Mouse (Mus musculus) limb, embryonic 11.5 days (tissue): ENCODE data around the gene Olfr1274-ps. TPM values are rescaled to one million over a fixed set of nuclear protein-coding genes. Genes with fewer than 3 reads are reported as not detected.
"Not testable (repeated sequence)": the region's sequence is repeated elsewhere in the genome, so short reads cannot be mapped to it uniquely, and the experiment has no call there.

ENCODE experiments used
- ATAC-seq: fragments of 200-750 bp; cut with Nextera tagmentation; 2 replicates; pipeline ENCODE4 v1.8.0; 2017; ENCODE audit warnings: low read depth; ENCODE audit not compliant: insufficient number of reproducible peaks, low FRiP score, low TSS enrichment
- DNase-seq: peaks from one replicate; pipeline ENCODE4 v3.0.0-alpha.2; 2015; ENCODE audit warnings: low spot score
- H3K27ac ChIP-seq: fragments of 300-500 bp; sonication (generic); replicated peaks from 2 replicates; pipeline ENCODE4 v1.5.1; 2014; ENCODE audit warnings: low read depth, mild to moderate bottlenecking, low read length
- H3K27me3 ChIP-seq: fragments of 300-500 bp; sonication (generic); 2 replicates; pipeline ENCODE4 v1.6.1; 2014; ENCODE audit warnings: mild to moderate bottlenecking, low read length, mixed read lengths; ENCODE audit not compliant: control insufficient read depth, insufficient read depth
- H3K36me3 ChIP-seq: fragments of 300-500 bp; sonication (generic); 2 replicates; pipeline ENCODE4 v1.6.1; 2014; ENCODE audit warnings: mild to moderate bottlenecking, low read length, moderate library complexity, mixed read lengths; ENCODE audit not compliant: control insufficient read depth, insufficient read depth
- H3K4me1 ChIP-seq: fragments of 300-500 bp; sonication (generic); 2 replicates; pipeline ENCODE4 v1.6.1; 2014; ENCODE audit warnings: low read length, mixed read lengths; ENCODE audit not compliant: control insufficient read depth, insufficient read depth
- H3K4me2 ChIP-seq: fragments of 300-500 bp; sonication (generic); 2 replicates; pipeline ENCODE4 v1.6.1; 2014; ENCODE audit warnings: low read depth, mild to moderate bottlenecking, moderate library complexity; ENCODE audit not compliant: severe bottlenecking
- H3K4me3 ChIP-seq: fragments of 300-500 bp; sonication (generic); 2 replicates; pipeline ENCODE4 v1.5.1; 2014; ENCODE audit warnings: low read depth, low read length
- H3K9ac ChIP-seq: fragments of 300-500 bp; sonication (generic); 2 replicates; pipeline ENCODE4 v1.6.1; 2014; ENCODE audit warnings: mild to moderate bottlenecking, low read length
- H3K9me3 ChIP-seq: fragments of 300-500 bp; sonication (generic); 2 replicates; pipeline ENCODE4 v1.6.1; 2016; ENCODE audit warnings: low read length; ENCODE audit not compliant: control insufficient read depth
- WGBS: fragments of 180-500 bp; shearing (Covaris S2); extraction: QIAGEN DNeasy Blood & Tissue Kit; methylation state at CpG from one replicate; pipeline ENCODE4 v1.1.7; 2014; 5-methylcytosine and 5-hydroxymethylcytosine counted together
- polyA plus RNA-seq: library from polyadenylated mRNA; unstranded; fragments of >200 nt; fragmentation: Nextera tagmentation; extraction: Ambion mirVana; gene quantifications from 2 replicates; pipeline ENCODE4 v1.2.1, GENCODE M21; 2014

The Olfr1274-ps gene
- not detected in 2 replicates for polyA plus RNA-seq

DNA sequence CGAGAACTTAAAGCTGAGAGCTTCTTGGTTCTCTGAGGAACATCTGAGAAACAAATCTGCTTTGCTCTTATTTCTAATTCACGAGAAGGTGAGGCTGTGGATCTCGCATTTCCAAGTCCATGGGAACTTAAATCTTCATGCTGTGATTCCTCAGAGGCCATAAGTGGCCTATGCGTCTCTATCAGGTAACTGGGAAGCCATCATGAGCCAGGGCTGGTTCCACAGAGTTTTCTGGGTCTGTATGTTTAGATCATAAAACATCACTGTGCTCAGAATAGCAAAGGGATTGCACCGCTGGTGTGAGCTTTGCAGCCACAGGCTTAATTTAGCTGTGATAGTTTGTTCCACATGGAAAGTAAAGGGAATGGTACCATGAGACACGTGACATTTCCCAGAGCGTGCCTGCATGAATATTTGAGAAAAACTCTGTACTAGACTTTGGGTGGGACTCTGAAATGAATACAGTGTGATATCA, at the start of gene Olfr1274-ps:
Gene Olfr1274-ps (plus strand): TSS at position 51 of the 475 bp plus-strand sequence.
- H3K9ac ChIP-seq, H3K36me3 ChIP-seq, DNase-seq, ATAC-seq, H3K27ac ChIP-seq, H3K4me3 ChIP-seq, H3K4me2 ChIP-seq, H3K4me1 ChIP-seq, H3K9me3 ChIP-seq, H3K27me3 ChIP-seq: not testable (repeated sequence)
- 78% methylated on average over 5 of the region's 7 CpGs for WGBS

DNA sequence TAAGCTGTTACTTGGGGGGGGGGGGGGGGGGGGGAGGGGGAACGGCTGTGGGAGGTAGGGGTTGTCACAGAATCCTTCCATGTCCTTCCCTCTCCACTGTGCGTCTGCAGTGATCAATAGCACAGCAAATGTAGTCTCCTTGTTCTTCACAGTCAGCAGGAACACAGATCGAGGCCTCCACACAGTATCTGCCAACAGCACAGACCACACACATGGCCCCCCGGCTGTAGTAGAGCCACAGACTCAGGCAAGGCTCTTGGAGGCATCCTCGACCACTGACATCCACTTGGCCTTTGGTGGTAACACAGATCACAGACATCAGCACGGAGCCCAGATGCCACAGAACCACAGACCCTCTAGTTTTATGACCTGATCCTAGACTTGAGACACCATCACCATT, 47.4 kb upstream of the Olfr1274-ps start:
- ATAC-seq, DNase-seq, H3K36me3 ChIP-seq, H3K27me3 ChIP-seq, H3K4me1 ChIP-seq, H3K4me3 ChIP-seq, H3K27ac ChIP-seq, H3K9me3 ChIP-seq, H3K4me2 ChIP-seq, H3K9ac ChIP-seq: not testable (repeated sequence)
- WGBS = no CpG with 5 or more reads among the region's 6 CpGs

DNA sequence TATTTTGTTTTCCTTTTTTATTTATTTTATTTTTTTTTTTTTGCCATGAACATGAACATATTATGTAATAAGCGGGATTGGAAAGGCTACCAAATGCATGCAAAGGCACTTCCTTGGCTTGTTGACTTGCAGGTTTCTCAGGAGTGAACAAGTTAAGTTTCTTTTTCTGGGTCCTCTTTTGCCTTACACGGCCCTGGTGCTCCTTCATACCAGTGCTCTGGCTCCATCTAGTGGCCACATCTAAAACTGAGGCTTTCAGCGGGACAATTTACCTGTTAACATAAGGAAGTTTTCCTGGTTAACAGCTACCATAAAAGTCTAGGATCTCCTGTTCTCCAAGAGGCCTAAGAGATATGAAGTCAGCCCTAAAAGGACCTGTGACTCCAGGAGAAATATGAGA, 46.9 kb upstream of the Olfr1274-ps start:
- not testable (repeated sequence) for ATAC-seq, H3K36me3 ChIP-seq, H3K4me1 ChIP-seq, H3K9me3 ChIP-seq, H3K9ac ChIP-seq, H3K27me3 ChIP-seq, DNase-seq, H3K4me3 ChIP-seq, H3K27ac ChIP-seq, H3K4me2 ChIP-seq
- no CpG with 5 or more reads among the region's 3 CpGs for WGBS

DNA sequence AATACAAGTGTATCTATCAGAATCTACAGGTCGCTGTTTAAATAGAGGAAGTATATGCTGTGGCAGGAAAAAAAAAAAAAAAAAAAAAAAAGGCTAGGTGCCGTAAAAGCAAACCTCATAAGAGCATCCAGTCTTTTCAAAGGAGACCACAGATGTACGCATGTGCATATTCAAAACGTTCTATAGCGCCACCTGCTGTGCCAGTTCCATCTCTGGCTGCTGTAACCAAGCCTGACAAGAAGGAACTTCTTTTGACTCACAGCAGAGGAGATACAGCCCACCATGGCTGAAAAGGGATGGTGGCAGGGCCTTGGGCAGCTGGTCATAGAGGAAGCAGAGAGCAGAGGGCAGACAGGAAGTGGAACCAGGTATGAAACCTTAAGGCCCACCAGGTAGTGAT, 39.3 kb upstream of the Olfr1274-ps start:
- H3K4me2 ChIP-seq, H3K4me3 ChIP-seq: not testable (repeated sequence)

DNA sequence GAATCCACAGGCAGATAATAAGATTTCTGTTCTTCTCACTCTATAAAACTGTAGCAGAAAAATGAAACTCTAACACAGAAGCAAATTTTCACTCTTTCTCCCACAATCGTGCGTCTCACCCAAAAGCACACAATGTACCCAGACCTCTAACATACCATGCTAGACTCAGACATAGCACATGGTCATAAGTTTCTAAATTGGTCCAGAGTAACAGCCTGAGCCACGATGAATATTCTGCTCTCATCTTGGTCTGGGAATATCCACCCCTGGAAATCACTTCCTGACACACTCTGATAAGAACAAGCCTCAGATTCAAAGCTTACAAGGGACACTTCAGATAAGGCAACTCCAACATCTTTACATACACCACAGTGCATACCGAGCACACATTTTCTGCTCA, 38.3 kb upstream of the Olfr1274-ps start:
- H3K4me1 ChIP-seq, H3K27ac ChIP-seq, H3K36me3 ChIP-seq, ATAC-seq, H3K4me2 ChIP-seq, H3K4me3 ChIP-seq, DNase-seq, H3K27me3 ChIP-seq, H3K9ac ChIP-seq, H3K9me3 ChIP-seq: not testable (repeated sequence)
- no CpG with 5 or more reads among the region's 4 CpGs for WGBS

More for the DNA sequence above, 39.3 kb upstream of the Olfr1274-ps start:
- WGBS = no CpG with 5 or more reads among the region's 5 CpGs
- not testable (repeated sequence) for DNase-seq, H3K4me1 ChIP-seq, H3K27ac ChIP-seq, H3K36me3 ChIP-seq, H3K27me3 ChIP-seq, H3K9ac ChIP-seq, H3K9me3 ChIP-seq, ATAC-seq

DNA sequence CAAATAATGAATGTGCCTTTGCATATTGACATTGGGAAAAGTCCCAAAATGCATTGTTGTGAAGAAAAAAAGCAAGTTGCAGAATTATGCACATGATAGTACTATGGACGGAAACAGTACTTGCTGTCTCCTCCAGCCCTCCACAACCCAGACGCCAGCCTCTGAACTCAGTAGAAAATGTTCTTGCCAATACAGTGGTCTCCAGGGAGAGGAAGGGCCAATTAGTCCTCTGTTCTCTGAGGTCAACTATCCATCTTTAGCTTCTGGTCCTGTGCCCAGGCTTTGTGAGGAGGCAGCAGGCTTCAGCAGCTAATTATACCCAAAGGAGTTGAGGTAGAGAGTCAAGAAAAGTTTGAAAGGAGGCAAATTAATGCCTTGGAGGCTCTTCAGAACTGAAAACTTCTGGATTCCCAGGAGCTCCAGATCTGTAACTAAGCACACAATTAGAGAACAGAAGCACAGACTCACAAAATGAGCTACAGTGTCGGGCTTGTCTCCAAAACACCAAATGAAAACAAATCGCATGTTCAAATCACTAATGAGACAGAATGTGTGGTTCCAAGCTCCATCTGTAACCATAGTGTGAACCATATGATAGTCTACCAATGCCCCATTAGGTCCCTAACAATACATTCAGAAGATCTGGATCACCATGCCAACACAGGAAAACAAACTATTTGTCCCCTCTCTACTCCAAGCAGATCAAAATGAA, 15.8 kb downstream of the Olfr1274-ps start:
- H3K4me1 ChIP-seq, H3K36me3 ChIP-seq, H3K4me2 ChIP-seq, H3K27ac ChIP-seq, ATAC-seq, H3K9ac ChIP-seq, DNase-seq, H3K27me3 ChIP-seq, H3K4me3 ChIP-seq, H3K9me3 ChIP-seq: not testable (repeated sequence)
- WGBS = 88% methylated on average over 4 of the region's 4 CpGs

DNA sequence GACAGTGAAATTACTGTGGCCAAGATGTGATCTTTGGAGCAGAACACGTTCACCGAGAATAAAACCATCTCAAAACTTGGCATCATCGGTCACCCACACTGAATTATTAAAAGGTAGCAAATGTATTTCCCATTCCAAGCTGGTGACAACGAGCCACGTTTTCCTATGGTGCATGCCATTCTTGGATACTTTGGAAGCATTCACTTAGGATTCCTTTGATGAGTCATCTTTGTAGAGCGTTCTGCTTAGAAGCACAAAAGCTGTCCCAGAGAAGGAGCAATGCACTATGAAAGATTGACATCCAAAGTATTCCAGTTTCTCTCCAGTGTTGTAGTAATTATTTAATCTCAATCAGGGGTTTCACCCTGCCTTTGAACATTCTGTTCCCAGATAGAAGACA, 23.8 kb downstream of the Olfr1274-ps start:
- H3K36me3 ChIP-seq, H3K4me1 ChIP-seq, DNase-seq, H3K27ac ChIP-seq, H3K9me3 ChIP-seq, H3K4me2 ChIP-seq, H3K27me3 ChIP-seq, H3K4me3 ChIP-seq, H3K9ac ChIP-seq, ATAC-seq: not testable (repeated sequence)
- WGBS = 91% methylated on average over 6 of the region's 6 CpGs

DNA sequence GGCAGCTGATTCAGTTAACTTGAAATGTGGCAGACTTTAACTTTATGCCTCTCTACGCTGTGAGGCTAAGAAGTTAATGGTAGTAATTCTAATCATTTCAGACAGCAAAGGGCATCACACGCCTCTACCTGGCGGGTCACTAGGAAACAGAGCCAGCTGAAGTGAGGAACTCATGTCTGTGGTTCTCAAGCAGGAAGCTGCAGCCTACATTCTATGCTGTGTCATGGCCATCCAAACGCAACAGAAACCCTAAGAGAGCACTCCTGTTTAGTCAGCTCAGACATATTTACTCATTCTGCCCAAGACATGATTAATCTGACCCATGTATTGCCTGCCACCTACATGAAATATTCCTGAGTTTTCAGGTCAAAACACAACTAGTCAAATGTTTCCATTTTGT, 26.5 kb downstream of the Olfr1274-ps start:
- not testable (repeated sequence) for H3K9me3 ChIP-seq, H3K4me1 ChIP-seq, H3K9ac ChIP-seq, H3K27ac ChIP-seq, DNase-seq, H3K27me3 ChIP-seq, ATAC-seq, H3K4me3 ChIP-seq, H3K36me3 ChIP-seq, H3K4me2 ChIP-seq
- WGBS = no CpG with 5 or more reads among the region's 4 CpGs
